Mouse (Mus musculus): ENCODE measurements around the gene Kcnq2.

Kcnq2 gene

DNA sequence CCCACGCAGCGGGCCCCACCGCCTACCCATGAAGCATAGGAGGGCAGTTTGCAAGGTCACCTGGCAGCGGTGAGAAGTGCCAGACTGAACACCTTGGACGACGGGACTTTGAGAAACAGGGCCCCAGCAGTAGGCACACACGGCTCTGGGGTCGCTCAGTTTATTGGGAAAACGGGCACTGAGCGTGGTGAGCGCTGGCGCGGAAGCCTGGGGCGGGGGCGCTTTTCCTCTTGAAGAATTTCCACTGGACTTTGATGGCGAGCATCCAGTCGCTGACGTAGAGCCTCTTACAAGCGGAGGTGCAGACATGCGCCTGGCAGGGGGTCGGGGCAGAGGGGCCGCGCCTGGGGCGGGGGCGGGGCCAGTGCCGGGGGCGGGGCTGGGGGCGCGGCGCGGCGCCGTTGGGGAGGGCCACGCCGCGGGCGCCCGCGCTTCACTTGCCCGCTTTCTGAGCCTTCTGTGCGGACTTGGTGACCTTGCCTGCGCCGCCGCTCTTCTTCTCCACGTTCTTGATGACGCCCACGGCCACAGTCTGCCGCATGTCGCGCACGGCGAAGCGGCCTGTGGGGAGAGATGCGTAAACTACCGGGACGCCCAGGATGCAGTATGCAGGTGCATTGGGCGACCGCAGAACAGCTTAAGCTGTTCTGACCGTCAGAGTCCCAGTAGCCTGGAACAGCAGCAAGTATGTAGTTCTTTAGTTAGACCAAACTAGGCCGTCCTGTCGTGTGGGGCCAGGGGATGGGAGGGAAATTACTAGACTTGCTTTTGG lies 12.6 kb upstream of the Kcnq2 start:
- in situ Hi-C loops (cut with MboI, MseI), result no loop called here

GRCm38 (mm10) chr2:181146976-181147545 lies 12.0 kb upstream of the Kcnq2 start:
- in situ Hi-C loops (cut with MboI, MseI), result no loop called here

DNA sequence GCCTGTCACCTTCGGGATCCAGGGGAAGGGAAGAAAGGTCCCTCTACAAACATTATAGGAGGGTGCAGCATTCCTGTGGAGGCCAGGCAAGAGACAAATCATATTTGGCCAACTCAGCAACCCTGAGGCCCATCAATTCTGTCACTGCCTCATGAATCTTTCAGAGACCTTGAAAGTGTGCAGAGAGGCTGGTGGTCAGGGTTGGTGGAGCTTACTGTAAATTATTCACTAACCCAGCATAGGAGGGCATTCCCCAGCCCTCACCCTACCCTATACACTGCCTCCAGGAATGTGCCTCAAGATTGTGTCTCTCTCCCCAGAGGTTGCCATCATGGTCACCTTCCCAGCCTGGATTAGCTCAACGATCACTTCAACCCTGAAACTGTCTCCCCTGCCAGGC lies 9.6 kb upstream of the Kcnq2 start:
- in situ Hi-C loops (cut with MboI, MseI), result no loop called here

DNA sequence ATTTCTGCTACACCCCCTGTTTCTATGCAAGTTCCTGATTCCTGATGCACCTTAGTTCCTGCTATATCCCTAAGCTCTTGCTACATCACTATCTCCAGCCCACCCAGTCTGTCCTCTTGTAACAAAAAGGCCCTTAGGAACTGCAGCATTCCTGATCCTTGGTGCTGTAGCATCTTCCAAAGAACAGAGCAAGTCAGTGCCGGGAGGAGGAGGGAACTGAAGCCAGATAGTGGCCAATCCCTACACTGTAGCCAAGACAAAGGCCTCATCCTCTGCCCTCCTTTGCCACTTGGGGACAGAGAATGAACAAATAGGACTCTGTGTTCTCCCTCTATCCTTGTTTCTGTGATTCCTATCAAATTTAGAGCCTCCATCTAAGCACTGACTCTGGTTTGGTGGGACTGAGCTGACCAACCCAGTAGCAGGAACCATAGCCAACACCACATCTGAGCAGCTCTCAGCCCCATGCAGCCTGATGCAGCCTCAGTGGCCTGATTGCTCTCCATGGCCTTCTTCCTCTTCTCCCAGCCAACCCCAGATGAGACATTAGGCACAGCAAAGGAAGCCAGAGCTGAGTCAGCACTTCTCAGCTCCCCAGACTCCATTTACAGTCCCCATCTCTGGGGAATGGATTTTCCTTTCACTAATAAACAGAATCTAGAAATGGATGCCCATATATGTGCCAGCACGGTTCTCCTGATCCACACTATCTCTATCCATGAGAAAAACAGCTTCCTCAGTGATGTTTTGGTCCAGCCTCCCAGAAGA lies 8.6 kb upstream of the Kcnq2 start:
- in situ Hi-C loops (cut with MboI, MseI), result no loop called here

- in situ Hi-C loops (cut with MboI, MseI), result no loop called here
Measured at GRCm38 (mm10) chr2:181142703-181143135, 7.6 kb upstream of the Kcnq2 start.

GRCm38 (mm10) chr2:181139641-181140193 lies 4.6 kb upstream of the Kcnq2 start:
- in situ Hi-C loops (cut with MboI, MseI), result no loop called here

DNA sequence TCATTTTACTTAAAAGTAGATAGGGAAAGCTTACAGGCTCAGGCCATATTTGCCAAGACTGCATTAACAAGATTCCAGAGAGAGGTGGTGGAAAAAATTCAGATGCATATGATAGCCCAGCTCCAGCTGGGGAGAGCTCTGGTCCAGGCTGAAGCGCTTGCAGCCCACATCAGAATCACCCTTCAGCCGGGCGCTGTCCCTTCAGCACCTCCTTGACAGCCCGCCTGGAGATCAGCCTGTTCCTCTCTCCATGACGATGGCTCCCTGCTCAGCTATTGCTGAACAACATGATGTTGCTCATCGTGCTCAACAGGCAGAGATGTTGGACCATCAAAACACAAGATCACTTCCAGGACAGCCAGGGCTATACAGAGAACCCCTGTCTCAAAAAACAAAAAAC lies 1.8 kb upstream of the Kcnq2 start:
- in situ Hi-C loops (cut with MboI, MseI), result no loop called here

GRCm38 (mm10) chr2:181135446-181135818 lies 332 bp upstream of the Kcnq2 start:
- in situ Hi-C loops (cut with MboI, MseI), result no loop called here

DNA sequence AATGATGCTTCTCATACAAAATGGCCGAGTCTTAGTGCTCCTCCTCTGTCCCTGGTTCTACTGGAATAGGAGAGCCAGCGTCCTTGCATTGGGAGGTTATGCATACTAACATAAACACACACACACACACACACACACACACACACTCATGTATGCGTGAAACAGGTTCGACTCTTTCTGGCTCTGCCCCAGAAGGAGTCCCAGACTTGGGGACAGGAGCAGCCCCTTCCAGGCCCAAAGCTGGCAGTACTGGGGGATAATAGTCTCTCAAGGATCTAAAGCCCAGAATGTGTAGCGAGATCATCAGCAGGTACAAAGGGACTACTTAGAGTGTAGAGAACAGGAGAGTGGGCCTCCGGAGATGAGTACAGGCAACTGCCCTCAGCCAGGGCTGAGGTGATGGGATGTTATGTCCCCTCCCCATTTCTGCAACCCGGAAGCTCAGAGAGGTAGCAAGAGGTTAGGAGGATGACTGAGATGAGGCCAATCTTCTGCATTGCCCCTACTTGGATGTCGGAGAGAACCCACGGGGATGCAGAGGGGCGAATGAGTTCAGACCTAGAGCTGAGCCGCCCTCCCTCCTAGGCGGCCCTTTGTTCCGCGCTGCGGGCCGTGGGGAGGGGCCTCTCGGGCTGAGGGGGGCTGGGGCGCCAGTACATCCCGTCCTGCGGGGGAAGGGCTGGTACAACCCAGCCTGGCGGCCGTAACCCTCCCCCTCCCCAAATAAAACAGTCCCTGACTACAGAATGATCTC lies 1.1 kb downstream of the Kcnq2 start:
- in situ Hi-C loops (cut with MboI, MseI), result no loop called here

- in situ Hi-C loops (cut with MboI, MseI), result no loop called here
Measured at GRCm38 (mm10) chr2:181130245-181130644, 4.9 kb downstream of the Kcnq2 start.

DNA sequence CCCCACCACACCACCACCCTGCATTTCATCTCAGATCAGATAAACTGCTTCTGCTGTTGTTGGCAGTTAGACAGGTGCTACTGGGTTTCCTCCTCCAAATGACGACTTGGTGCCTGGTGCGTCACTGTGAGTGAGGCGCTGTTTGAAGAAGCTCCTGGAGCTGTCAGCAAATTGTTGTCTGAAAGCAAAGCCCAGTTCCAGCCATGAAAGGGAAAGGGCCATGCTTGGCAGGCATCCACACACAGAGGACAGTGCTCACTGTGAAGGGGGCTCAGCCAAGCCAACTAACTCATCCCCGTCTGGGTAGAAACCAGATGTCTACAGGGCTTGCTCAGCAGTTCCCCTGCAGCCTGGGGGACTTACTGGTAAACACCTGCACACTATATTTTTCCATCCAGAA lies 6.1 kb downstream of the Kcnq2 start:
- in situ Hi-C loops (cut with MboI, MseI), result no loop called here

DNA sequence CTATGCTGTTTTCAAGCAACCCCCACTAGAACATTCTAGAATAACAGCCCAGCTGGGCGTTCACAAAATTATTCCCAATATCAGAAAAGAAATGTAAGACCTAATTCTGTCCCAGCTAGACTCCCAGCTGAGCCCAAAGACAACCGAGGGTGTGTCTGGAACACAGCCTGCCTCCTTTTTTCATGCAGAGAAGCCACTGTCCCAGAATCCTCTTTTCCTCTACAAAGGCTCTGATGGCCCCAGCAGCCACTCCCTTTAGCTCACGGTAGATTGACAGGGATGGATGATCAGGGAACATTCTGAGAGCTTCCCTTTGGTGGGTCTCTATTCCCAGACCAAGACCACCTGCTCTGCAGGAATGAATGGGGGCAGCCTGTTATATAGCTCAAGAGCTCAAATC lies 7.3 kb downstream of the Kcnq2 start:
- in situ Hi-C loops (cut with MboI, MseI), result no loop called here

- in situ Hi-C loops (cut with MboI, MseI), result no loop called here
Measured at GRCm38 (mm10) chr2:181125726-181126455, 9.2 kb downstream of the Kcnq2 start.

- in situ Hi-C loops (cut with MboI, MseI), result no loop called here
Measured at GRCm38 (mm10) chr2:181122642-181123041, 12.5 kb downstream of the Kcnq2 start.

DNA sequence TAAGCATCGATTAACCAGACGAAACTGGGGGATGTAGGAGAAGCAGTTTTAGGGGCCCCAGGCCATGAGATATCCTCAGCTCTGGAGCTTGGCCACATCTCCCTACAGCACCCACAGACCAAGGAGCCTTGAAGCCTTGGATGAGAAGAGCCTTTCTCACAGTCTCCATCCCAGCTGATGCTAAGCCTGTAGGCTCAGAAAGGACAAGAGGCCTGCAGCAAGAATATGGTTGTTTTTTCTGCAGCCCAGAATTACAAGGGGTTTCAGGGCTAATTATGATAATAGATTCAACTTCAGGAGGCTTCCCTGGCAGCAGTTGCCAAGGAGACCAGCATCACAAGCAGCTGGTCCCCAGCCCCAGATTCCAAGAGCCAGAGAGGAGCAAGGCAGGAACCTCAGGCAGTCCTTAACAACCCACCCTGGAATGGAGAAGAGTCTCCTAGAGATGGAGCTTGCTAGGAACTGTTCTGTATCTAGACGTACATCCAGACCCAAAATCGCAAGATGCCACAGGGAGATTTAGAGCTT lies 14.1 kb downstream of the Kcnq2 start:
- in situ Hi-C loops (cut with MboI, MseI), result no loop called here

DNA sequence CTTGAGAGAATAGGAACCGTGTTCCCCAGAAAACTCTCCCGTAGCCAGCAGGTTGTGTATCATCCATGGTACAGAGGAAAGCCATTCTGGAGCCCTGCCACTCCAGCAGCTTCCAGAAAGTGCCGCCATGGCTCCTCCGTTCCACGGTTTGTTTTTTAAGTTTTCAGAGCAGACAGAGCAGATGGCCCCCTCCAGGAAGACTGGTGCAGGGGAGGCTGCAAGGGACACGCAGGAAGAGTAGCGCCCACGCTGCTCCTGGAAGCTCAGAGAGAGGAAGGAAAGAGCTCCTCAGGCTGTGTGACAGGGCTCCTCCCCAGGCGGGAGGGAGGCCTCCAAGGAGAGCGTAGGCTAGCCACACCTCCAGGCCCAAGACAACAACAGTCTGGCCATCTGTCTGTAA lies 15.1 kb downstream of the Kcnq2 start:
- in situ Hi-C loops (cut with MboI, MseI), result no loop called here

DNA sequence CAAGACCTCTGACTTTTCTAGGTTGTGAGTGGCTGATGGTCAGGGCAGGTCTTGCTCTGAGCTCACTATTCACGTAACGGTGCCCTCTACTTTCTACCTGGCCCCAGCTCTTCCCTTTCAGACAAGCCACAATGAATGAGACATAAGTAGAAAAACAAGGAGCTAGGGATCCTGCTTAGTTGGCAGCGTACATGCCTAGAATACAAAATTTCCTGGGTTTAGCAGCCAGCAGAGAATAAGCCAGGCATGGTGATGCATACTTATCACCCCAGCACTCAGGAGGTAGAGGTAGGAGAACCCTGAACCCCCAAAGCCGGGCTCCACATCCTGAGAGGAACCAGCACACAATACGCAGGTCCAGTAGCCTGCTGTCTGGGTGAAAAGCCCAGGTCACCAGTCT lies 18.7 kb downstream of the Kcnq2 start:
- in situ Hi-C loops (cut with MboI, MseI), result no loop called here

- in situ Hi-C loops (cut with MboI, MseI), result no loop called here
Measured at GRCm38 (mm10) chr2:181115367-181115766, 19.7 kb downstream of the Kcnq2 start.

DNA sequence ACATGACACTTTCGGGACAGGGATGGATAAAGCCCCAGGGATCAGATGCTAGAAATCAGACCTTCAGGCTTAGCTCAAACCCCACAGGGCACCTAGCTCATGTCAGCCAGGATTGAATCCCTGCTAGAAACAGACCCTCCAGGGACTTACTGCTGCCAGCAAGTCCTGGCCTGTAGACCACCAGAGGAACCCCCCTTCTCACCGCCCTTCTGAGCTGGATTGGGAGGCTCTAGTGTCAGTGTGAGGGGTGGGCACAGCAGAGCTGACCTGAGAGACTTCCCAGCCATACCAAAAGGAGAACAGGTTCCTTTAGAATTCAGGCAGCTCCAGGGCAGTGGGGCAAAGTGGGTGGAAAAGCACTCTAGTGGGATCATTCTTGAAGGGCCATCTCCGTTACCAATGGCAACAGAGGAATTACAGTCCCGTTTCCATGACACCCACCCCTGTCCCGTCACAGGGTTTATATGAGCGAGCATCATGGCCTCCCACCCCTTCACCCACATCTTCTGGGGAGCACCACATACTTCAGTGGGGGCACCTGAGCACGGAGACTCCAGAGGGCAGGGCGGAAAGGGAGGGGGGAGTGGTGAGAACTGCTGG lies 21.2 kb downstream of the Kcnq2 start:
- in situ Hi-C loops (cut with MboI, MseI), result no loop called here

DNA sequence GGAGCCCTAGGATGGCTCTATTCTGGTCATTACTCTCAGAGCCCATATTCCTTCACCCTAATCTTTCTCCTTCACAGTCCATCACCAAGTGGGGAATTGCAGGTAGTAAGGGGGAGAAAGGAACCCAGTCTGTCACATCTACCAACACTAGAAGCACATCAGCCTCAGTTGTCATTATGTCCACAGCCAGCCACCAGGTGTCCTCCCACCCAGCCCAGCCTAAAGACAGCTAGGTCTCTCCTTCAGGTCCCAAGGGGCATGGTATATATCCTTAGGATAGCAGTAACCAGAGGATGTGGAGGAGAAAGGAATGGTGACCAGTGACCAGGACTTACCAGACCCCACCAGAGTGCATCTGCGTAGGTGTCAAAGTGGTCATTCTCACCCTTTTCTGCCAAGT lies 23.4 kb downstream of the Kcnq2 start:
- in situ Hi-C loops (cut with MboI, MseI), result no loop called here

All from regulatory T cell (primary cell).